Mouse (Mus musculus) G1E (cell line): Measurements from ENCODE around the gene Ankk1.

Source experiments
- CTCF ChIP-seq: IDR thresholded peaks from 2 replicates; pipeline ENCODE4 v1.5.1; 2012; ENCODE audit warnings: low read depth, low read length, inconsistent platforms, mixed read lengths
- GATA1 ChIP-seq: IDR thresholded peaks from 2 replicates; pipeline ENCODE4 v1.6.1; 2012; ENCODE audit warnings: borderline replicate concordance, low read length, inconsistent platforms, mixed read lengths
- GATA2 ChIP-seq: IDR thresholded peaks from 2 replicates; pipeline ENCODE4 v1.6.1; 2012; ENCODE audit warnings: low read depth, low read length, inconsistent platforms, borderline replicate concordance
- POLR2AphosphoS5 ChIP-seq: IDR thresholded peaks from 2 replicates; pipeline ENCODE4 v1.6.1; 2012; ENCODE audit warnings: low read depth, low read length, inconsistent platforms; ENCODE audit not compliant: insufficient replicate concordance

- TF ChIP-seq CTCF (no peak), GATA1 (no peak), POLR2AphosphoS5 (no peak), GATA2 (no peak)
Measured at GRCm38 (mm10) chr9:49423866-49424265, 3.0 kb downstream of the Ankk1 start.
